Mouse (Mus musculus) heart, embryonic 10.5 days (tissue): ENCODE data around the gene Tmem270. TPM values are rescaled to one million over a fixed set of nuclear protein-coding genes. Genes with fewer than 3 reads are reported as not detected.

Experiments used
- DNase-seq: peaks from one replicate; pipeline ENCODE4 v3.0.0-alpha.2; 2017; ENCODE audit warnings: low spot score
- H3K27ac ChIP-seq: fragments of 300-500 bp; sonication (generic); 2 replicates; pipeline ENCODE4 v1.5.1; 2016; ENCODE audit warnings: mild to moderate bottlenecking
- H3K27me3 ChIP-seq: fragments of 300-500 bp; sonication (generic); 2 replicates; pipeline ENCODE4 v1.6.1; 2016; ENCODE audit warnings: mild to moderate bottlenecking; ENCODE audit not compliant: poor library complexity, insufficient read depth, severe bottlenecking
- H3K36me3 ChIP-seq: fragments of 300-500 bp; sonication (generic); 2 replicates; pipeline ENCODE4 v1.6.1; 2016; ENCODE audit warnings: mild to moderate bottlenecking, moderate library complexity
- H3K4me1 ChIP-seq: fragments of 300-500 bp; sonication (generic); 2 replicates; pipeline ENCODE4 v1.6.1; 2016; ENCODE audit warnings: mild to moderate bottlenecking
- H3K4me3 ChIP-seq: fragments of 300-500 bp; sonication (generic); 2 replicates; pipeline ENCODE4 v1.5.1; 2016; ENCODE audit warnings: mild to moderate bottlenecking, moderate library complexity
- H3K9me3 ChIP-seq: fragments of 300-500 bp; sonication (generic); 2 replicates; pipeline ENCODE4 v1.6.1; 2016; ENCODE audit warnings: mild to moderate bottlenecking, moderate library complexity
- WGBS: fragments of 180-500 bp; shearing (Covaris S2); methylation state at CpG from one replicate; pipeline ENCODE4 v1.1.7; 2016; 5-methylcytosine and 5-hydroxymethylcytosine counted together
- polyA plus RNA-seq: library from polyadenylated mRNA; unstranded; fragments of >200 nt; fragmentation: Nextera tagmentation; extraction: Ambion mirVana; gene quantifications from 2 replicates; pipeline ENCODE4 v1.2.1, GENCODE M21; 2016

The Tmem270 gene
- polyA plus RNA-seq = not detected in 2 replicates

GRCm38 (mm10) chr5:134906633-134907032, at the start of gene Tmem270:
Tmem270 (minus strand) TSS chr5:134906733.
- Histone ChIP-seq H3K36me3 (no peaks in the 10 kb centered on the region), H3K4me3 (no peak within 1 kb of the TSS), H3K27ac (no peak within 1 kb of the TSS), H3K4me1 (peaks cover under 1% of the 10 kb centered on the region; the same call in 1 of the 2 replicates), H3K9me3 (no peaks in the 10 kb centered on the region), H3K27me3 (peaks cover 12% of the 10 kb centered on the region; the same call in 1 of the 2 replicates)
- no peak for DNase-seq
- 76% methylated on average over 6 of the region's 6 CpGs for WGBS

GRCm38 (mm10) chr5:134955491-134955890, 49.0 kb upstream of the Tmem270 start:
- Histone ChIP-seq H3K4me1 (peaks cover 36% of the 10 kb centered on the region), H3K27me3 (peaks cover 4% of the 10 kb centered on the region; the same call in 1 of the 2 replicates), H3K27ac (no peak overlapping the region), H3K4me3 (no peak overlapping the region), H3K36me3 (no peaks in the 10 kb centered on the region), H3K9me3 (no peaks in the 10 kb centered on the region)
- no peak for DNase-seq
- WGBS = 58% methylated on average over 5 of the region's 5 CpGs

GRCm38 (mm10) chr5:134951053-134951884, 44.7 kb upstream of the Tmem270 start:
- peak overlapping the region; percentile 88 for H3K27ac ChIP-seq
- H3K27me3 ChIP-seq = peaks cover 24% of the 10 kb centered on the region
- DNase-seq = peak; percentile 91
- 13% methylated on average over 19 of the region's 19 CpGs for WGBS
- H3K9me3 ChIP-seq = no peaks in the 10 kb centered on the region
- H3K4me3 ChIP-seq = peak overlapping the region; percentile 48
- H3K36me3 ChIP-seq = no peaks in the 10 kb centered on the region
- H3K4me1 ChIP-seq = peaks cover 42% of the 10 kb centered on the region

GRCm38 (mm10) chr5:134948085-134948439, 41.5 kb upstream of the Tmem270 start:
- Histone ChIP-seq H3K36me3 (no peaks in the 10 kb centered on the region), H3K4me3 (no peak overlapping the region), H3K27me3 (peaks cover 50% of the 10 kb centered on the region), H3K4me1 (peaks cover 52% of the 10 kb centered on the region), H3K9me3 (no peaks in the 10 kb centered on the region), H3K27ac (peak overlapping the region; percentile 45; the same call in 1 of the 2 replicates)
- no peak for DNase-seq
- 52% methylated on average over 4 of the region's 4 CpGs for WGBS

- H3K27me3 ChIP-seq = peaks cover 50% of the 10 kb centered on the region
Observed at GRCm38 (mm10) chr5:134947420-134948084, 41.0 kb upstream of the Tmem270 start.

GRCm38 (mm10) chr5:134946857-134947255, 40.3 kb upstream of the Tmem270 start, which contains the start of gene Cldn4:
Cldn4 (minus strand) TSS chr5:134946934.
- DNase-seq = no peak
- peak within 1 kb of the TSS; percentile 48 for H3K4me3 ChIP-seq
- H3K4me1 ChIP-seq = peaks cover 46% of the 10 kb centered on the region
- H3K27ac ChIP-seq = peak within 1 kb of the TSS; percentile 68
- H3K27me3 ChIP-seq = peaks cover 49% of the 10 kb centered on the region
- 14% methylated on average over 11 of the region's 11 CpGs for WGBS
- no peaks in the 10 kb centered on the region for H3K36me3 ChIP-seq
- H3K9me3 ChIP-seq = no peaks in the 10 kb centered on the region

More at GRCm38 (mm10) chr5:134947420-134948084, 41.0 kb upstream of the Tmem270 start:
- H3K4me1 ChIP-seq = peaks cover 49% of the 10 kb centered on the region
- H3K9me3 ChIP-seq = no peaks in the 10 kb centered on the region
- no peak for DNase-seq
- H3K36me3 ChIP-seq = no peaks in the 10 kb centered on the region
- 48% methylated on average over 5 of the region's 5 CpGs for WGBS
- no peak overlapping the region for H3K4me3 ChIP-seq
- peak overlapping the region; percentile 45; the same call in 1 of the 2 replicates for H3K27ac ChIP-seq

- Histone ChIP-seq H3K9me3 (no peaks in the 10 kb centered on the region), H3K27ac (peak overlapping the region; percentile 68), H3K4me1 (peaks cover 41% of the 10 kb centered on the region), H3K27me3 (peaks cover 46% of the 10 kb centered on the region), H3K36me3 (no peaks in the 10 kb centered on the region), H3K4me3 (peak overlapping the region; percentile 48)
- 21% methylated on average over 43 of the region's 43 CpGs for WGBS
- DNase-seq = no peak
Observed at GRCm38 (mm10) chr5:134946063-134946856, 39.7 kb upstream of the Tmem270 start.

- Histone ChIP-seq H3K4me1 (peaks cover 33% of the 10 kb centered on the region), H3K4me3 (peak overlapping the region; percentile 48), H3K9me3 (no peaks in the 10 kb centered on the region), H3K27me3 (peaks cover 46% of the 10 kb centered on the region), H3K27ac (peak overlapping the region; percentile 68; the same call in 1 of the 2 replicates), H3K36me3 (no peaks in the 10 kb centered on the region)
- WGBS = 39% methylated on average over 18 of the region's 19 CpGs
- DNase-seq = no peak
Observed at GRCm38 (mm10) chr5:134945266-134945959, 38.9 kb upstream of the Tmem270 start.

- H3K4me3 ChIP-seq = no peak overlapping the region
- peaks cover 46% of the 10 kb centered on the region for H3K27me3 ChIP-seq
- H3K4me1 ChIP-seq = peaks cover 33% of the 10 kb centered on the region
- no peaks in the 10 kb centered on the region for H3K9me3 ChIP-seq
- 55% methylated on average over 5 of the region's 5 CpGs for WGBS
- H3K27ac ChIP-seq = no peak overlapping the region
- H3K36me3 ChIP-seq = no peaks in the 10 kb centered on the region
- DNase-seq = no peak
Observed at GRCm38 (mm10) chr5:134944179-134944578, 37.6 kb upstream of the Tmem270 start.

GRCm38 (mm10) chr5:134942740-134943139, 36.2 kb upstream of the Tmem270 start:
- H3K9me3 ChIP-seq = no peaks in the 10 kb centered on the region
- DNase-seq = no peak
- peaks cover 41% of the 10 kb centered on the region for H3K27me3 ChIP-seq
- H3K27ac ChIP-seq = no peak overlapping the region
- peaks cover 28% of the 10 kb centered on the region for H3K4me1 ChIP-seq
- 71% methylated on average over 2 of the region's 2 CpGs for WGBS
- H3K4me3 ChIP-seq = no peak overlapping the region
- H3K36me3 ChIP-seq = no peaks in the 10 kb centered on the region

- Histone ChIP-seq H3K4me1 (peaks cover 17% of the 10 kb centered on the region), H3K27ac (0 out of 2 replicates have a peak overlapping the region, but pooled peaks have one; percentile 16), H3K27me3 (peaks cover 30% of the 10 kb centered on the region), H3K4me3 (no peak overlapping the region), H3K9me3 (no peaks in the 10 kb centered on the region), H3K36me3 (no peaks in the 10 kb centered on the region)
- no peak for DNase-seq
- WGBS = 77% methylated on average over 14 of the region's 14 CpGs
Observed at GRCm38 (mm10) chr5:134941472-134942209, 35.1 kb upstream of the Tmem270 start.
